Mouse (Mus musculus): ENCODE data around the gene Psmb4.
"Not testable (repeated sequence)": the region's sequence is repeated elsewhere in the genome, so short reads cannot be mapped to it uniquely, and the experiment has no call there.

DNA sequence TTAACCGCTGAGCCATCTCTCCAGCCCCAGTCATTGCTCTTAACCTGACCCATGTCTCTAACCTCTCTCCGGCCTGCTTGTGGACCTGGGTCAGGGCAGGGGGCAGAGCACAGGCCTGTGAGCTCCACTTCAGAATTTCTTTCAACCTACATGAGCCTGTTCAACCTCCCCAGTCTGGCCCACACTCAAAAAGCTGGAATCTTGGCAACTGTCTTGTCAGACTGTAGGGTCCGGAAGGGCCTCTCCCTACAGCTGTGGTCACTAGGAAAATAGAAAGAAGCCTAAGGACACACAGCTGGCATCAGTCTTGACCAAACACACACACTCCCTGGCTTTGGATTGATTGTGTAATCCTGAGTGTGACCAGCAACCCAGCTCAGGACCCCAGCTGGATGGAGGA is 48.6 kb upstream of the Psmb4 start:
- not testable (repeated sequence) for TF ChIP-seq CTCF (IDR thresholded peaks at IDR 0.05; ENCODE audit: low read depth, low read length); GATA1 (IDR thresholded peaks at IDR 0.05; ENCODE audit: borderline replicate concordance, low read length); TAL1 (conservative IDR thresholded peaks at IDR 0.05; ENCODE audit: low read depth, low read length); GATA2 (IDR thresholded peaks at IDR 0.05; ENCODE audit: borderline replicate concordance, low read depth, low read length); POLR2AphosphoS5 (IDR thresholded peaks at IDR 0.05; ENCODE audit: insufficient replicate concordance, low read depth, low read length)
